Mouse (Mus musculus): ENCODE data around the gene Creb5.

- TF ChIP-seq TAL1 (IDR thresholded peaks at IDR 0.05; ENCODE audit: low read length) (no peak), GATA1 (IDR thresholded peaks at IDR 0.05; ENCODE audit: low read length) (no peak)
These were observed 227.8 kb downstream of the Creb5 start for GRCm38 (mm10) chr6:53514862-53515261.

Data from erythroblast, embryonic 14.5 days (primary cell).